Mouse (Mus musculus): ENCODE data around the gene Srek1.

GRCm38 (mm10) chr13:103697993-103698392, 76.4 kb downstream of the Srek1 start:
- TF ChIP-seq CTCF (IDR thresholded peaks at IDR 0.05; ENCODE audit: insufficient read depth, low read depth, low read length), result no peak
- no peak for TF ChIP-seq POLR2A (IDR thresholded peaks at IDR 0.05; ENCODE audit: insufficient read depth, low read depth, low read length)

Measured in olfactory bulb, adult 2 months (tissue).